Mouse (Mus musculus) T-helper 17 cell (primary cell): ENCODE data around the gene Eif2s2.

Source experiments
- in situ Hi-C, 2 experiments: fragments of 300-600 bp; cut with MboI, MseI; formaldehyde crosslinking; loops; 1 replicate in 1 of 2; 2 replicates in 1 of 2; pipeline ENCODE4 v1.15.1; 2025; ENCODE audit warnings: high pct_unique_total_duplicates in 2 of 2

Gene Eif2s2

DNA sequence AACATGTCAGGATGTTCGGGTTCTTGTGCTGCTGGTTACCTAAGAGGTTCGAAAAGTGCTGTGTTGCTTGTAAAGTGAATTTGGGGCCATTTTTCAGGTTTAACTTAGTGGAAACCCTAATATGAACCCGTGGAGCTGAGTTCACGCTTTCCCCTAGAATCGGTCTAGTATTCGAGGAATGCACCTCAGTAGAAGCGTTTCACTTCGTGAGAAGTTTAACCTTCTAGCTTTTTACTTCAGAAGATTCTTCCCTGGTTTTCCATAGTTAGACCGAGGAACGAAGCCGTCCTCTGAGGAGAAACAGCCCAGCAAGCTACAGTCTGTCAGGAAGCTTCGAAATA is 280 bp upstream of the Eif2s2 start:
- in situ Hi-C loops: no loop called here

DNA sequence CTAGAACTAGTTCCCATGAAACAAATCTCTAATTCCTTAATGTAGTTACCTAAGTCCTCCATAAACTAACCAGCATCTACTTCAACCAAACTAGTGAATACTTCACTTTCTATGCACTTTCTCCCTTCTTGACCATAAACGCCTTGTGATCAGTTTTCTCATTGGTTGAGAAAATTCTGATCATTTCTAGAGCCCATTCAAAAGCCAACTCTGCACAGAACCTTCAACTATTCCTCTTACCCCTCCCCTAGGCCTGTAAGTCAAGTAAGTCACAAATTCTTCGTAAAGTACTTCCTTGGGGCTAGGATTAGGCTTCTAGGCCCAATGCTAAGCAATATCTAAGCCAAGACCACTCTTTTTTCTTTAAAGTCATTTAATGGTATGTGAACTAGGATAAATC is 1.1 kb downstream of the Eif2s2 start:
- in situ Hi-C loops: no loop called here

DNA sequence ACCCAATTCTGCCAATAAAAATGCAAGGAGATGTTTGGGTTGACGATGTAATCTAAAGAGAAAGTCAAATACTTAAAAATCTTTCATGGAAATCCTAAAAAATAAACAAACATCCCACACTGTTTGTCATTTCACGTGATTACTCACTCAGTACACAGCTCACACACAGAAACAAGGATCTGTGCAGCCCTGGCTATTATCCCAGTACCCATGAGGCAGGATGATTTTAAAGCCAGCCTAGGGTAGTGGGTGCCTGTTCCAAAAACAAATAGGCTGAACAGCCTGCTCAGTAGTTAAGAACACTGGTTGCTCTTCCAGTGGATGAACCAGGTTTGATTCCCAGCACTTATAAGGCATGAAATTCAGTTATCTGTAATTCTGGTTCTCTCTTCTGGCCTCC is 16.1 kb downstream of the Eif2s2 start:
- in situ Hi-C loops: loop anchor here in 1 of 2 experiments (10.0 kb wide), 1 partner anchor 1288 kb away; no protein-coding TSS in a partner anchor

DNA sequence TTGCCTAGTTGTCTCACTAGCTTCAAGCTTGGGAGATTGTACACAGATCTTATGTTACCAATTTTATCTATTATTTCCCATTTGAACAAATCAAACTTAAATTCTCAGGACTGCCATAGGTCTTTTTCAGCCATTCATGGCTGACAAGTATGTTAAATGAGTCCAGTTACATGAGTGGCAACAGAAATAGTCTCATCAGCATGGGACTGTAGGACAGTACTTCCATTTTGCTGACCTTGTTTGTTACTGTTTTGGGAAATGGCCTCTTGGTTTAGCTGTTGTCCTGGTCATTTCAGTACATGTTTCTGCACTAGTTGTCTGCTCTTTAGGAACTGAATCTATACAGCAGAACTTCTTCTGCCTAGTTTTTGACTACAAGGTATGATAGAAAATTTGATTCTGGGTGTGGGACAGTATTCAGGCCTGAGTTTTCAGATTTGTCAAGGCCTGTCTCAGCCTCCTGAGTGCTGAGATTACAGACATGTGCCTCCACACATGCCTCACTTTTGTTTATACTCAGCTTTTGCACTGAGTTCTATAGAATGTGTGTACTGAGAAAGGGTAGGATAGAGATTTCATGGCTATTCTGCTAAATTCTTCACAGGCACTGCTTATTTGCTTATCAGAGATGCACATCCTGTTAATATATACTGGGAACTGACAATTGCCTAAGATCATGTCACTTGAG is 22.6 kb downstream of the Eif2s2 start:
- in situ Hi-C loops: loop anchor here in 1 of 2 experiments (10.0 to 25.0 kb wide), 2 partner anchors 1295 to 1983 kb away; no protein-coding TSS in a partner anchor

DNA sequence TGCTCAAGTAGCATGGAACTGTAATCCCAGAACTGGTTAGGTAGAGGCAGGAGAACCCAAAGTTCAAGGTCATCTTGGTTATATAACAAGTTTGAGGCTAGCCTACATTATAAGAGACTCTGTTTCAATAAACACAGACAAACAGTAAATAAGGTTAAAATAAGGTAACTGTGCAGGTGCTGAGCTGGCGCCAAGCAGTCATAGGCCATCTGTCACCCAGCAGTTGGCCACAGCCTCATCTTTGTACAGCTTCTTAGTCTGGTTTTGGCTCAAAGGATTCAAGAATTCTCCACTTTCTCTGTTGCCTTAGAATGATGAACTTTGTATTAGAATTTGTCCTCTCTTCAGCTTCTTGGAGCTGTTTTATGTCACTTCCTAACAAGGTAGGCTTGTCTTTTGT is 24.6 kb downstream of the Eif2s2 start:
- in situ Hi-C loops: loop anchor here in 1 of 2 experiments (25.0 kb wide), 1 partner anchor 1981 kb away; no protein-coding TSS in a partner anchor

DNA sequence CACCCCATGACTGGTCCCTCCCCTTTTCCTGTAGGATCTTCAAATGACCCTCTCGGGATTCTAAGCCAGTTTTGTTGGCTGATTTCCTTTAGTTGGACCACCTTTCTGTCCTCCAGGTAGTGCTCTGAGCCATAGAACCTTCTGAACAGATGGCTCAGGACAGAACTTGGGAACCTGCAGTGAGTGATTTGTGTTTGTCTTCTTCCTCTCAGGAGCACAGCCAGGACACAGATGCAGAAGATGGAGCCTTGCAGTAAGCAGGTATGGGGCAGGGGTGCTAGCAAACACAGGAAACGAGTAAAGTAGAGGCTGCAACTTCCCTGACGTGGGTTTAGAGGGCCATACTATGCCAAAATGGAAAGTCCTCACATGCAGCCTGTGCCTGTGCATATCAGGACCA is 27.0 kb downstream of the Eif2s2 start:
- in situ Hi-C loops: loop anchor here in 1 of 2 experiments (25.0 kb wide), 1 partner anchor 1978 kb away; no protein-coding TSS in a partner anchor

DNA sequence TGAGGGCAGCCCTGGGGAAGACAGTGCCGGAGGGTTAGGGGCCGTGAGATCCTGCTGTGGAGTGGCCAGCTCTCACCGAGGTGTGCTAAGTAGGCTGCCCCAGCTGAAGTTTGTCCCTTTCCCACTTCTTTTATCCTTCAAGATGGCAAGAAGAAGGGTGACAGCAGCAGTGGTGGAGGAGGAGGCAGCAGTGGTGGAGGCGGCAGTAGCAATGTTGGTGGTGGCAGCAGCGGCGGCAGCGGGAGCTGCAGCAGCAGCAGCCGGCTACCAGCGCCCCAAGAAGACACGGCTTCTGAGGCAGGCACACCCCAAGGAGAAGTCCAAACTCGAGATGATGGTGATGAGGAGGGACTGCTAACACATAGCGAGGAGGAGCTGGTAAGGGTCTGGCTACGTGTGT is 29.1 kb downstream of the Eif2s2 start:
- in situ Hi-C loops: loop anchor here (5.0 to 25.0 kb wide), 2 partner anchors 51 to 1976 kb away; no protein-coding TSS in a partner anchor

DNA sequence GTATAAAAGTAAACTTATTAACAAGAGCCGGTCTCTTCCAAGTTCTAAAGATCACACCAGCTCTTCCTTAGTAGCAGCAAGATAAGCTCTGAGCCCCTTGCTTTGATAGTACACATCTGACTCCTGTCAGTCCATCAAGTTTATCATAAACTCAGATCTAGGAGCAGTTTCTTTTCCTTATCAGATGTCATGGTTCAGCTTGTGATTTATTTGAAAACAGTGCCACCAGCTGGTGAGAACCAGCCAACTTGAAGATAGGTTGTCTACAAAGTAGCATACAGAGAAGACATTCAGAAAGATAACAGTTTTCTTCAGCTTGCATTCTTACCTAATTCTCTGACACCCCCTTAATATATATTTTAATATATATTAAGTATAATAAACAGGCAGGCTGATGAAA is 37.4 kb downstream of the Eif2s2 start:
- in situ Hi-C loops: loop anchor here (5.0 to 25.0 kb wide), 2 partner anchors 153 to 1968 kb away; no protein-coding TSS in a partner anchor

DNA sequence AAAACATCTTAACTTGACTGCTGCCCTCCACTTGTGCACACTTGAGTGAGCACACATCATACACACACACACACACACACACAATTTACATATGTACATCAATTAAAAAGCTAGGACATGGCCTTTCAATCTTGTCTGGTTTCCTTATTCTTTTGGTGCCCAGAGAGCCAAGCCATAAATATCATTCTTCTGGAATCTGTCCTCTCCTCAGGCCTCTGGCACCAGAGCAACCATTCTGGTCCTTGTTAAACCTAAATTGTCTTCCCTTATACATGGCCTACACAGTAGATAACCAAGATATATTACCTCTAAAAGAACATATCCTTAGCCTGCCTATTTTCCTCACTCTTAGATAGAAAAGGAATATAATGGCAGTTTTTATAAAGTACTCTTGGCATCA is 44.6 kb downstream of the Eif2s2 start:
- in situ Hi-C loops: no loop called here

DNA sequence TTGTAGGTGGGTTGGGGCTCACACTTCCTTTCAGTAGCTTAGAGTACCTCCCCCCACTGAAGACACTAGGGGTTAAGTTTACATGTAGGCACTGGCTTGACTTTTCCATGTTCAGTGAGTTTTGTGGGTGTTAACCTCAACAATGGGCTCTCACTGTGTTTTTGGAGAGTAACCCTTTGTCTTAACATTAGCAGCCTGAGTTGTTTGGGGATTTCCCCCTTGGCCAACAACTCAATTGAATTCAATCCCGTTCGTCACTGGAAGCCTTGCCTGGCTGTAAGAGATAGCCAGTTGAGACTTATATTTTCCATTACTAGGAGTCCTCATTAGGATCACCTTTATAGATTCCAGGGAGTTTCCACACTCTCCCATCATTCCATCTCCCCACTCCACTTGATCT is 56.2 kb downstream of the Eif2s2 start:
- in situ Hi-C loops: no loop called here

DNA sequence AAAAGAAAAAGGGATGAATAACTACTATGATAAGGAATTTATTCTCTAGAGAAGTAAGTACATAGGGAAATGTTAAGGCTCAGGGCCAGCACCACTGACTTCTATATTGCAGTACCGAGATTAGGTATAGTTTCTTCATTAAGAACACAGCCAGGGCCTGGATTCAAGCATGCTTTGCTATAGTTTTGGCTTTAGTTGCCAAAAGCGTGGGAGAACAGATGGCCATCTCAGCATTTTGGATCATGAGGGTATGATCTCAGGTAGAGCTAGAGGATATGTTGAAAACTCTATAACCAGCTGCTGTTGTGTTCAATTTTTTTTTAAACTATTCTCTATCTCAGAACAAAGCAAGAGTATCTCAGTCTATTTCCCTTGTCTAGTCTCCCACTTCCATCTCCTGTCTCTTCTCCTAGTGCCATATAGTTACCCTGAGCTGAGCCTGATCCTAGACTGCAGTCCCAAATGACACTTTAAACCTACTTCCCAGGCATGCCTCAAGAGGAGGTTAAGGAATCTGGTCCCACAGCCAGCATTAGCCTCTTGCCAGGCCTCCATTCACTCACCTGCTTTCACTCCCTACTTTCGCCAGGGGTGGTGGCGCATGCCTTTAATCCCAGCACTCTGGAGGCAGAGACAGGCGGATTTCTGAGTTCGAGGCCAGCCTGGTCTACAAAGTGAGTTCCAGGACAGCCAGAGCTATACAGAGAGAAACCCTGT is 58.4 kb downstream of the Eif2s2 start:
- in situ Hi-C loops: no loop called here

DNA sequence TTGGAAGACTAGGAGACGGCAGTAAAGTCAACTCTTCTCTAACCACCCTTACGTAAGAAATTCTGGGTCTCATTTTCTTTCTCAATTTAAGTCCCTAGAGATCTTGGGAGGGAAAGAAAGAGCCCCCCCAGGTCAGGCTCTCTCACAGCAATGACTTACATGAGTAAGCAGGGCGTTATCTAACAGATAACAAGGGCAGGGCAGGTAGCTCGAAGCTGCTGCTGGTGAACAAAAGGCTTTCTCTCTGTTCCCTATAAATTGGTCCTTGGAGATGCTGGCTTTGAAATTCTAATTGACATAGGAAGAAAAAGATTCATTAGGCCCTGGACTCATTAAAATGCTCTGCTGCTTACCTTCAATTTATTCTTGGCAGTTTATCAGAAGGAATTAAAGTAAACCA is 60.3 kb downstream of the Eif2s2 start:
- in situ Hi-C loops: no loop called here

DNA sequence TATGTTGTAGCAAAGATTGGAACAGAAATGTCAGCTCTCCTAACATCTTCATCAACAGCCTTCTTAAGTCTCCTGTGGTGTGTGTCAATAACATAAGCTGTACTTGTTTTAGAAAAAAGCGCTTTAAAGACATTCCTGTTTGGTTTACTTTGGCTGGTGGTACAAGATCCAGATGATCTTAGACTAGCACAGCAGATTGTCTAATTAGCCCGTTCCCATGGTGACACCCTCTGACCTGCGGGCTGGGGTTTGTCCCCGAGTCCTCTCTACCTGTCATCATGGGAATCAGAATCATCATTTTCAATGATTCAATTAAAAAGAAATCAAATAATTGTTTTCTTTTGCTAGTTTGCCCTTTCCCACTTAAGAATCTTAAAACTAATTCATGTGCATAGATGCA is 65.2 kb downstream of the Eif2s2 start:
- in situ Hi-C loops: no loop called here

DNA sequence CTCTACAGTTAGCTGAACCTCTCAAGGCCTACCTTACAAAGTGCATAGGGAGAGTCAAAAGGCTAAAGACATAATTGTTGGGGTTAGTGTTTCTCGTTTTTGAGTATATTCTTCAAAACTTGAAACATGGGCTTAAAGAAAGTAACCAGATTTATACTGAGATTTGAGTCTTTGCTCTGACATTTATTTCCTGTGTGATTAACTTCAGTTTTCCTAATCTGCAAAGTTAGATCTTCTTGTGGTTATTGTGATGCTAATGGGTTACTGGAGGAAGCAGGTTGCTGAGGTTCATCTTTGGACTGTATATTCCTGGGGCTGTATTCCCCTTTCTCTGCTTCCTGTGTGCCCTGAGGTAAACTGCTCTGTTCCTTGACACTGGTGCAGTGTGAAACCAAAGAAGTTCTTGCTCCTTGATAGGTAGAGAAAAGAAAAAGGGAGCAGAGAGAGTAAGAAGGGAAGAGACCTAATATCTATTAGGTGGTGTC is 66.6 kb downstream of the Eif2s2 start:
- in situ Hi-C loops: no loop called here
